Mouse (Mus musculus): ENCODE data around the gene Zbtb25.

Gene Zbtb25

GRCm38 (mm10) chr12:76336111-76336965 lies 33.1 kb downstream of the Zbtb25 start:
- no peak for DNase-seq (ENCODE audit: low spot score in 2 of 2)

GRCm38 (mm10) chr12:76335641-76336040 lies 33.8 kb downstream of the Zbtb25 start:
- no peak for DNase-seq (ENCODE audit: low spot score in 2 of 2)

GRCm38 (mm10) chr12:76333688-76334087 lies 35.7 kb downstream of the Zbtb25 start:
- no peak for DNase-seq (ENCODE audit: low spot score in 2 of 2)

DNA sequence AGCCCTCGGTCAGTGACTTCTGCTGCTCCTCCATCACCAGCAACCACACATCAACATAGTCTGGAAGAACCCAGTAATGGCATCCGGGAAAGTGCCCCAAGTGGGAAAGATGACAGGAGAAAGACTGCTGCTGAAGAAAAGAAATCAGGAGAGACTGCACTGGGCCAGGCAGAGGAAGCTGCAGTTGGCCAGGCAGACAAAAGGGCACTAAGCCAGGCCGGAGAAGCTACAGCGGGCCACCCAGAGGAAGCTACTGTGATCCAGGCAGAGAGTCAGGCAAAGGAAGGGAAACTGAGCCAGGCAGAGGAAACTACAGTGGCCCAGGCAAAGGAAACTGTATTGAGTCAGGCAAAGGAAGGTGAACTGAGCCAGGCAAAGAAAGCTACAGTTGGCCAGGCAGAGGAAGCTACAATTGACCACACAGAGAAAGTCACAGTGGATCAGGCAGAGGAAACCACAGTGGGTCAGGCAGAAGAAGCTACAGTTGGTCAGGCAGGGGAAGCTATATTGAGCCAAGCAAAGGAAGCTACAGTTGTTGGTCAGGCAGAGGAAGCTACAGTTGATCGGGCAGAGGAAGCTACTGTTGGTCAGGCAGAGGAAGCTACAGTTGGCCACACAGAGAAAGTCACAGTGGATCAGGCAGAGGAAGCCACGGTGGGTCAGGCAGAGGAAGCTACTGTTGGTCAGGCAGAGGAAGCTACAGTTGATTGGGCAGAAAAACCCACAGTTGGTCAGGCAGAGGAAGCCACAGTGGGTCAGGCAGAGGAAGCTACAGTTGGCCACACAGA lies 40.6 kb downstream of the Zbtb25 start:
- no peak for DNase-seq (ENCODE audit: low spot score in 2 of 2)

- no peak for DNase-seq (ENCODE audit: low spot score in 2 of 2)
Measured at GRCm38 (mm10) chr12:76326437-76327220, 42.8 kb downstream of the Zbtb25 start.

DNA sequence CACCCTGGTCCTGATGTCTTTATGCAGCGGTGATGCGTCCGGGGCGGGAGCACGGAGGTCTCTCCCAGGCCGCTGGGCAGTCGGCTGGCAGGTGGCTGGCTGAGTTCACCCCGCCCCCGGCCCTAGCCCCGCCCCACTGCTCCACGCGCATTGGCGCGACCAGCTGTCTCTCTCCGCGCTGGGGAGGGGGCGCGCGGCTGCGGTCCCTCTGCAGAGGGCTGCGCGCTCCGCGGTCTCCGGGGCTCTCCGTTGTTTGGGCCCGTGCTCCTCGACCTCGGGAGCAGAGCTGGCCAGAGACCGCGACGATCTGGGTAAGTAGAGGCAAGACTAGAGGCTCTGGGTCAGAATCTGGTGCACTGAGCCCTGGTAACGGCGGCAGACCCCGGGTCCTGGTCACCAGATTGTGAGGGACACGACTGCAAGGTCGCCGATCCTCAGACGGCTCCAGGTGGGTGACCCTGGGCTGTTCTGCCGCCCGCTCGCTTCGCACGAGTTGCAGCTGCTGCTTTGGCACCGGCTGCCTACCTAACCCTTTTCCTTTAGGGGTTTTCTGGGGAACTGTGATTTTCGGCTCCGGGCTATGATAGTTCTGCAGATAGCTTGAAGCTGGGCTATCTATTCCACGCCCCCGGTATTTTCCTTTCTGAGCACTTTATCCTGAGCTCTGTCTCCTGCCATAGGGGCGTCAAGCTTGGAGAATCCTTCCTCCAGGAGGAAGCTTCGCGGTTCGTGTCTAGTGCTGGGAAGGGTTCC lies 44.5 kb downstream of the Zbtb25 start, which contains the start of gene Akap5:
Gene Akap5 (plus strand): TSS at position 213 of the 753 bp plus-strand sequence.
- peak in 1 of 2 experiments; percentile 30 for DNase-seq (ENCODE audit: low spot score in 2 of 2)

DNA sequence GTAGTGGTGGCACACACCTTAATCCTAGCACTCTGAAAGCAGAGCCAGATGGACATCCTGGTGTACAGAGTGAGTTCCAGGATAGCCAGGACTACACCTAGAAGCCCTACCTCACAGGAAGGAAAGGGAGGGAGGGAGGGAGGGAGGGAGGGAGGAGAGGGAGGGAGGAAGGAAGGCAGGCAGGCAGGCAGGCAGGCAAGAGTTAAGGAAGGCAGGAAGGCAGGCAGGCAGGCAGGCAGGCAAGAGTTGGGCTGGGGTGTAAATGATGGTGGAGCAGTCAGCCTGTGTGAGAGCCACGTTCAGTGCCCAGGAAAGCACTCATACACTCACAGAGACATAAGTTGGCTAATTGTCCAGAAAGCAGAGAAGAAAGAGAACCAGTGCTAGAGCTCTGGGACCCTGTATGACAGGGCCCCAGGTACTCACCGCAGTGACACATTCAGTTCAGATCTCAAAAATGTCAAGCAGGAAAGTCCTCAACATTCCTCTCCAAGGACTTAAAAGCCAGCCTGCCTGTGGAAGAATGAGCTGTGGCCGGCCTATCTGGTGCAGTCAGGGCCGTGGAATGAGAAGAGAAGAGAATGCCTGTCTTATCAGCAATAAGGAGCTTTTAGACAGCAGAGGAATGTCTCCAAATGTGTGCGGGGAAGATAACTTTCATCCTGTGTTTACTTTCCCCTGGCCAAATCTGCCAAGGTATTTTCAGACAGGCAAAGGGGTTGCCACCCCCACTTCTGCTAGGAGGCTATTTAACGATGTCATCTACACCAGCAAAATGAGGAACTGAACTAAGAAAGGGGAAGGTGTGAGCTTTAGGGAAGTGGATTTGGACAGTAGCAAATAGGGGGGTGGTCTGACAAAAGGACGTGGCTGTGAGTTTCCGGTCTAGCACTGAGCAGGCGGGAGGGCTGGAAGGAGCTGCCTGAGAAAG lies 50.9 kb downstream of the Zbtb25 start:
- DNase-seq (ENCODE audit: low spot score in 2 of 2) = no peak

GRCm38 (mm10) chr12:76311951-76312350 lies 57.5 kb downstream of the Zbtb25 start:
- DNase-seq (ENCODE audit: low spot score in 2 of 2) = no peak

DNA sequence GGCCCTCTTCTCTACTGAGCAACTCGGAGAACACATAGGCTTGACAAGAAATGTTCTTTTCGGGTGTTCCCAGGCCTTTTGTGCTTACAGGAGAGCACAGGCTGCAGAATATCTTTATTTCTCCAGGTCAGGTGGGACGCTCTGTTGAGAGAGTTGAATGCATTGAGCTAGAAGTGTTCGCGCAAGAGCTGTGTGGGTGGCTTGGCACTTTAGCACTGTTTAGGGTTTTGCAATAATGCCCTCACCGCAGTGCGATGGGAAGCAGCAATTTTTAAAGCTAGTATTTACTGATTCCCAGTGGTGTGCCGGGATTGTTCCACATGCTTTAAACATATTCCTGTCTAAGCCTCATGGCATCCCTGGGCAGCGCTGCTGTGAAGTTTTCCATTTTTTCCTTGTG lies 58.2 kb downstream of the Zbtb25 start:
- DNase-seq (ENCODE audit: low spot score in 2 of 2) = no peak

- DNase-seq (ENCODE audit: low spot score in 2 of 2) = no peak
Measured at GRCm38 (mm10) chr12:76310633-76311032, 58.8 kb downstream of the Zbtb25 start.

DNA sequence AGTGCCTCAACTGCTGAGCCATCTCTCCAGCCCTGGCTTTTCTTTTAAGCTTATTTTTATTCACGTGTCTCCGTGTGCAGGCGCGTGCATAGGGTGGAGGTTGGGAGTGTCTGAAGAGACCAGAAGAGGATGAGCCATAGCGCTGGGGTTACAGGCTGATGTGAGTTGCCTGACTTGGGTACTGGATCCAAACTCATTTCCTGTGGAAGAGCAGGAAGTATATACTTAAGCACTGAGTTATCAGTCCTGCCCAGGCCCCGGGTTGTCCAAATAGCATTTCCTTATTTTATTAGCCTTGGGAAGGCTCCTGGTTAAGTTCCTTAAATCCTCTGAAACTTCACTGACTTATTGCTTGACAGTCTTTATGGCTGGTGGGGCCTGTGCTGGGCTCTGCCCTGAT lies 59.4 kb downstream of the Zbtb25 start:
- no peak for DNase-seq (ENCODE audit: low spot score in 2 of 2)

DNA sequence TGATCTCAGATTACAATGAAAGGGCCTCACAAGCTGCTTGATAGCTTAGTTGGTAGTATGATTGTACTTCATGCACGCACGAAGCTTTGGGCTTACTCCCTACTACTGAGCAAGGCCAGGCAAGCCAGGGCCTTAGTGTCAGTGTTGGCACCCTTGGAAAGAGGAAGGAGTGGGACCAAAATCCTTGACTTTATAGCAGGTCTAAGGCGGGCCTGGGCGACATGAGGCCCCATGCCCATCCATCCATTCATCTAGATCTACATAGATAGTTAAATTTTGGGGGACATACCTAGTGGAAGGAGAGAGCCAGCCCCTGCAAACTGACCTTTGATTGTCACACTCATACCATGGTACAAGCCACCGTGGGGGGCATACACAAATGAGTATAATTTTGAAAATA lies 61.0 kb downstream of the Zbtb25 start:
- no peak for DNase-seq (ENCODE audit: low spot score in 2 of 2)

- DNase-seq (ENCODE audit: low spot score in 2 of 2) = no peak
Measured at GRCm38 (mm10) chr12:76307964-76308363, 61.4 kb downstream of the Zbtb25 start.

GRCm38 (mm10) chr12:76306852-76307561 lies 62.4 kb downstream of the Zbtb25 start:
- no peak for DNase-seq (ENCODE audit: low spot score in 2 of 2)

DNA sequence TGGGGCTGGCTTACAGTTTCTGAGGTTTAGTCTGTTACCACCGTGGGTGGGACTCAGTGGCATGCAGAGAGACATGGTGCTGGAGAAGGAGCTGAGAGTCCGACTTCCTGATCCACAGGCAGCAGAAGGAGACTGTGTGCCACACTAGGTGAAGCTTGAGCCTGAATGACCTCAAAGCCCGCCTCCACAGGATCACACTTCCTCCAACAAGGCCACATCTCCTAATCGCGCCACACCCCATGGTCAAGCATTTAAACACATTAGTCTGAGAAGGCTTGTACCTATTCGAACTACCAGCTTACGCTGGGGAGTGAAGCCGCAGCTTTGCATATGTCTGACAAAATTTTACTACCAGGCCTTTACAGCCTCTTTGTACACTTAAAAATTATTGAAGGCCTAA lies 64.3 kb downstream of the Zbtb25 start:
- no peak for DNase-seq (ENCODE audit: low spot score in 2 of 2)

- DNase-seq (ENCODE audit: low spot score in 2 of 2) = no peak
Measured at GRCm38 (mm10) chr12:76304199-76304598, 65.2 kb downstream of the Zbtb25 start.

DNA sequence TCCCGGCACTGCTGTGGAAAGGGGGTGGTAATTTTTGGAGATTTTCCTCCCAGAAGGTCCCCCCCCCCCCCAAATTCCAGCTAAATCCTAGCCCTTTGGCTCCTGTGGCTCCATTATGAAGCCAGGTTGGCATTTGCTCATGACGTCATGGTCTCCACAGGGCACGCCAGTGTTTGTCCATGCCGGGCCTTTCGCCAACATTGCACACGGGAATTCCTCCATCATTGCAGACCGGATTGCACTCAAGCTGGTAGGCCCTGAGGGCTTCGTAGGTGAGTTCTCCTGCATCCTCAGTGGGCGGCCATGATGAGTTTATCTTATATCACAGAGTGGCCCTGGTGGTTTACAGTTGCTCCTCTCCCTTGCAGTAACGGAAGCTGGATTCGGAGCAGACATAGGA lies 65.9 kb downstream of the Zbtb25 start:
- no peak for DNase-seq (ENCODE audit: low spot score in 2 of 2)

GRCm38 (mm10) chr12:76300367-76300766 lies 69.0 kb downstream of the Zbtb25 start:
- no peak for DNase-seq (ENCODE audit: low spot score in 2 of 2)

GRCm38 (mm10) chr12:76299361-76299906 lies 70.0 kb downstream of the Zbtb25 start:
- DNase-seq (ENCODE audit: low spot score in 2 of 2) = no peak
